Mouse (Mus musculus): ENCODE data around the gene Ctdspl2.
"Not testable (repeated sequence)": the region's sequence is repeated elsewhere in the genome, so short reads cannot be mapped to it uniquely, and the experiment has no call there.

Ctdspl2 gene

DNA sequence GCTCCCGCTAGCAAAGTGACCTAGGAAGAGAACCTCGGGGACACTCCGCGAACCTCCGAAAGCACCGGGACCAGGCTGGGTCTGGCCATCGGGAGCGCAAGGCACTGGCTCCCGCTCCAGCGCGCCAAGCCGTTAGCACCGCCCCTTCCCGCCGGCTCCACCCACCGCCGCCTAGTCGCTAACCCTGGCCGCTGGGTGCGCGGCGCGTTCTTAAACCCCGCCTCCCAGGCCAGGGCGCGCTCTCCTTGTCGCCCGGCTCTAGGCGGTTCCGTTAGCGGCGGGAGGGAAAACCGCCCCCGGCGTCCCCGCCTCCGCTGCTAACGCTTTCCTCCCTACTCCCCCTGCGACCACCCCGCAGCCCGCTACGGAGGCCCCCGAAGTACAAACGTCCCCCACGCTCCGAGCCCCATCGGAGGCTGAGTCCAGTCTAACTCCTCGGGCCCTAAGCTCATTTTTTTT, at the start of gene Ctdspl2, which contains the start of gene Mageb3:
TSS of gene Ctdspl2 (plus strand) at position 237 of the 459 bp plus-strand sequence.
TSS of gene Mageb3 (minus strand) at position 328 of the 459 bp plus-strand sequence.
- peak; percentile 90 for DNase-seq (ENCODE audit: low read depth, low spot score)

DNA sequence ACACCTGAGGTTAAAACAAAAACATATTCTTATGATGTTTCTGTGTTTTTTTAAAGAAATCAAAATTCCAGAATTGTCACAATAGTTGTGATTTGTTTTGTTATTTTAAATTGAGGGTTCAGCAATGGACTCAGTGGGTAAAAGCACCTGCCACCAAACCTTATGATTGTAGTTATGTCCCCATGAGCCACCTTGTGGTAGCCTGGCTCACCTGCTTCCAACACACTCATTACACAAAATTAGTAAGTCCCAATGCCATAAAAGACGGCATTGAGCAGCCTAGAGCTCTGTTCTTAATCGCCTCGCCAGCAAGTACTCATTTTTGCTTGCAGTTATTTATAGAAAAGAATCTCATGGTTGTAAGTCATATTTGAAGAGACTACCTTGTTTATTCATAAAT, 45.8 kb upstream of the Ctdspl2 start:
- DNase-seq (ENCODE audit: low read depth, low spot score), result no peak

DNA sequence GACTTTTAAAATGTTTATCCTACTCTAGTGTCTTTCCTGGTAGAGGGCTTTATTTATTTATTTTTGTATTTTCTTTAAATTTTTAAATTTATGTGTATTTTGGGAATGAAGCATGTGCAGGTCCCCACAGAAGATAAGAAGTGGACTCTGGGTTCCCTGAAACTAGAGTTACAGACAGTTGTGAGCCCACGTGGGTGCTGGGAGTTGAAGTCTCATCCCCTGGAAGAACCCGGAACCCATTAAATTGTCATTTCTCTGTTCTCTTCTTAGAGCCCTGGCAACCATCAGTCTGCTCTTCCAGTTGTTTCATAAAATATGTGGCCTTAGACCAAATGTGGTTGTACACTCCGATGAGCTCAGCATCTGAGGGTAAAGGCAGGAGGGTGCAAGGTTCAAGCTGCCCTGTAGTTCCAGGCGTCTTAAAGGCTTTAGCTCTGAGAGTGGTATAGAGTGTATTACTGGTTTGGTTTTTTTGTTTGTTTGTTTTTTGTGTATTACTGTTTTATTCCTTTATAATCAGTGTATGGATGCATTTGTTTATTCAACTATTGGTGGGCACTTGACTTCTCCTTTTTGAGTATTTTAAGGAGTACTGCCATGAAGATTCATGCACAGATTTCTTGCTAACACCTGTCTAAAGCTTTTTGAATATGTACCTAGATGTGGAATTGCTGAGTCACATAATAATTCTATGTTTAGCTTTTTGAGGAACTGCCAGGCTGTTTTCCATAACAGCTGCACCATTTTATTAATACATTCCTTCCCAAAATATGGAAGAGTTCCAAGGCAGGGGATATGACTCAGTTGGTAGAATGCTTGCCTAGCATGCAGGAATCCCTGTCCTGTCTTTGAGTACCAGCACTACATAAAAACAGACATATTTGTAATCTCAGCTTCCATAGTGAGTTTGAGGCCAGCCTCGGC, 39.5 kb upstream of the Ctdspl2 start:
- no peak for DNase-seq (ENCODE audit: low read depth, low spot score)

DNA sequence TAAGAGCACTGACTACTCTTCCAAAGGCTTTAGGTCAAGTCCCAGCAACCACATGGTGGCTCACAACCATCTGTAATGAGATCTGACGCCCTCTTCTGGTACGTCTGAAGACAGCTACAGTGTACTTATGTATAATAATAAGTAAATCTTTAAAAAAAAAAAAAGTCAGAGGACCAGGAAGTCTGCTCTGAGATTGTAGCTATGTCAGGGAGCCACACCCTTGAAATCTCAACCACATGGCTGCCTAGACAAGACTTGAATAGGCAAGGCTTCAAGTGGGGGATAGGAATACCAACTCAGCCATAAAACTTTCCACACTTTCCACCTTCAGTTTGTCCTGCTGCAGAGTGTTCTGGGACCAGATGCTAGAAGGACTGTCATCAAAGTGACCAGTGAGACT, 18.2 kb upstream of the Ctdspl2 start:
- DNase-seq (ENCODE audit: low read depth, low spot score), result not testable (repeated sequence)

DNA sequence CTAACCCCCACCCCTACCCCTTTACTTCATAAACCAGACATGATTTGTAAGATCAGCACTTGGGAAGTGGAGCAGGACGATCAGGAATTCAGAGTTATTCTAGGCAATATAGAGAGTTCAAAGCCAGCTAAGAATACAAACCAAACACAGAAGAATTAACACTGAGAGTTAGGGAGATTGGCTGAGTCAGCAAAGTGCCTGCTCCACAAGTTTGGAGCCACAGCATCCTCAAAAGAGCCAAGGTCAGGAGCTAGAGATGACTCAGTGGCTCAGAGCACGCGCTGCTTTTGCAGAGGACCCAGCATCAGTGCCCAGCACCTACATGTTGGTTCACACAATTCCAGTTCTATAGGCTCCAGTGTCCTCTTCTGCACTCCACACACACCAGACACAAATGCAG, 12.4 kb upstream of the Ctdspl2 start:
- no peak for DNase-seq (ENCODE audit: low read depth, low spot score)

DNA sequence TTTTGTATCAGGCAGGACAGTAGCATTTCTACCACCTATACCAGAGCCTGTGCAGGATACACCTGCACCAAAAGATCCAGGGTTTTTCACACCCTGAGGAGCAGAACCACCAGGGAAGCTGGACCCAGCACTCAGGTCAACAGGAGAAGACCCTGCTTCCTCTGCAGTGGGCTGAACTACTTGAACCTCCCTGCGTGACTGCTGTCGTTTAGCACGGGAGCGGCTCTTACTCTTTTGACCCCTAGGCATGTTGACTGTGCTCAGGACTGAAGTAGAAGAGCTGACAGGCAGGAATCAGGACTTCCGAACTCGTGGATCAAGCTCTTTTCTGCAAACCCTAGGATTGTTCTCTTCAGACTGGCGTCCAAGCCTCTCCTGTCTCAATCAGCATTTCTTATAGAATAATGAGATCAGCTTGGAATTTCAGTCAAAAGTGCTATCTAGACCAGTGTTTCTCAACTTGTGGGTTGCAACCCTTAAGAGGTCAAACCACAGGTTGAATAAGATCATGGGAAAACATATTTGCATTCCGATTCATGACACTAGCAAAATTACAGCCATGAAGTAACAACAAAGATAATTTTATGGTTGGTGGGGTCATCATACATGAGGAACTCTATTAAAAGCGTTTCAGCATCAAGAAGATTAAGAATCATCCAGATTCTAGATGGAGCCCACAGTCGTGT, 687 bp upstream of the Ctdspl2 start:
- no peak for DNase-seq (ENCODE audit: low read depth, low spot score)

DNA sequence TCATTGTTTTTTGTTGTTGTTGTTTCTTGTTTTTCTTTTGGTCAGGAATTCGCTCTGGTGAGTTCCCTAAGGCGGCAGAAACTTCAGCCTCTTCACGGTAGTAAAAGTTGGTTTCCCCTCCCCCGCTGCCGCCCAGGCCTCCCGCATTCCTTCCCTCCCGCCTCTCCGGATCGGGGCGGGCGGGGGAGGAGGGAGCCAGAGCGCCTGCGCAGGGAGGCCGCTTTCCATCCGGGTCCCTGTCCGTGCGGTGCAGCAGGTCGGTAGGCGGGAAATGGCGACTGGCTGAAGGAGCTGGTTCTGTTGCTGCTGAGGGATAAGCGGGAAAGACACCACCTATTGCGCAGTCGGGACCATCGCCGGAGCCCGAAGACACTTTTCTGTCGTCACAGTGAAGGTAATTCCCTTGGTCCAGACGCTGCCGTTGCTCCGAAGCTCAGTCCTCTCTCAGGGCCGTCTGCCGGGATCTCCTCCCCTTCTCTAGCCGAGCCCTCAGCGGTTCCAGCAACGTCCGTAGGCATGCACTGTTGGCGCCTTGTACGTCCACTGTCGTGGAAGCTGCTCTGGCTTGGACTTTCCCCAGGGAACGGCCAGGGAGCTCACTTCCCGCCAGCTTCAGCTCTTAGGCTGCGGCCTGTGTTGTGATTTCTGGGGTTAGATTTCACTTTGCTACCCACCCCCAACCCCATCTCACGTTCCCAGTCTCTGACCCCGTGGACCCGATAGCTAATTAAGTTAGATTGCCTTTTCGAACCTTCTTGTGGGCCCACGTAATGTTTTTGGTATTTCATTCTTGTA, 620 bp downstream of the Ctdspl2 start:
- peak; percentile 81 for DNase-seq (ENCODE audit: low read depth, low spot score)

DNA sequence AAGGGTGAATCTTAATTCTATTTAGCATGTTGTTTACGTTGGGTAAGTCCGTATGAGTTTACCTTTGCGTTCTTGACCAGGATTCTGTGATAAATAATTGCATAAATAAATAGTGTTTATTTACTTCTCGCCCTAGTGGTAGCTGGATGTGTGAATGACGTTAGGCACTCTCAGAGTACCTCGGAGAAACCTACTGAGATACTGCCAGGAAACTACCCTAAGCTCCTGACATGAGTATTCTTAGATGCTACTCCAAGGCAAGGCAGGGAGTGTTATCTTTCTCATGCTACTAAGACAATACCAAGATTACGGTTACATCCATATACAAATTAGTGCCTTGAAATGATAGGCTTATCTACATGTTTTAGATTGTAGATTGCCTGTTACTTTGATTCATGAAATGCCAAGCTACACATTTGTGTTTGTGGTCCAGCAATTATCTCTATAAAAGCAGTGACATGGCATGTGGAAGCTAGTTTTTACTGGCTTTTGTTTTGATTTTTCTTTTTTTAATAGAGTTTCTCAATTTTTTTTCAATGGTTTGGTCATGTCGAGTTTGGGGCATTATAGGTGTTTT, 1.5 kb downstream of the Ctdspl2 start:
- DNase-seq (ENCODE audit: low read depth, low spot score), result no peak

DNA sequence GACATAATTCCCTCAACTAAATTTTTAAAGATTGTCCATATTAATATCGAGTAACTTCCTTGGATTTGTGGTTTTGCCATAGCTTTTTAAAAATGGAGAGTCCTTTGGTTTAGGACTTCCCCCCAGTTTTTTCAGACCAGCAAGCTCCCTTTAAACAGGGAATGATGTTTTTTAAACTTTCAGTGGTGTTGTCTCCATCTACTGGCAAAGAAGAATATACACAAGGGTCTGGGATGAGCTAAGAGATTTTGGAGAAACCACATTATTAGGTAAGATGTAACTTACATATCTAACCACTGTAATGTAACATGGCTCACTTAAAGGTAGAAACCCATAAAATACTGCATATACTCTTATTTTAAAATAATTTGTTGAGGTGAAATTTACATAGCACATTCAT, 39.9 kb downstream of the Ctdspl2 start:
- DNase-seq (ENCODE audit: low read depth, low spot score), result no peak

DNA sequence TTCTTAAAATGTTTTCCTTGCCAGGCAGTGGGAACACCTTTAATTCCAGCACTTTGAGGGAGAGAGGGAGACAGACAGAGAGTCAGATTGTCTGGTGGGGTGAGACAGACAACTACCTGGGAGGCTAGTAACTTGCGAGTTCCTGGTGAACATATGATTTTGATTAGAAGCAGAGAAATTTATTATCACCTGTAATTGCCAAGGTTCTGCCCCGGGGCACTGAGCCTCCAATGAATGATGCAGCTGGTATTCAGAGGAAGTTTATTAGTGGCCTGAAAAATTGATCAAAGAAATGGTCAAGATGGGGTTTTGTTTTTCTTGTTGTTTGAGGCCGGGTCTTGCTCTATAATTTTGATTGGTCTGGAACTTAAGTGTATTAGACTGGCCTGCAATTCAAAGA, 53.0 kb downstream of the Ctdspl2 start:
- DNase-seq (ENCODE audit: low read depth, low spot score), result no peak

DNA sequence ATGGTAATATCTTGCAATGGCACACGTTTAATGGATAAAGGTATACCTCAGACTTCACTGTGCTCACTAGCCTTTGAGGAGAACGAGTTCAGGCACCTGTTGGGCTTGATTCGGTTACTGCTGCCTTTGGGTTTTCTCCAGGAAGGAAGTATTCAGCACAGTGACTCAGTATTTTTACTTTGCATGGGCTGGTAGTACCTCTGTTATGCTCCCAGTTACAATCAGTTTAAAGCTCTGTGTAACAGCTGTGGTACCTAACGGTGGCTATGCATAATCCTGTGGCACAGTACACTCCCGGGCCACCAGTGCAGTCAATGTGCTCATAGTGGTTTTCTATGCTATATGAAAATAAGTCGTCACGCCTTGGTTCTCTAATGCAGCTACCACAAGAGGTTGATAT, 55.6 kb downstream of the Ctdspl2 start:
- no peak for DNase-seq (ENCODE audit: low read depth, low spot score)

DNA sequence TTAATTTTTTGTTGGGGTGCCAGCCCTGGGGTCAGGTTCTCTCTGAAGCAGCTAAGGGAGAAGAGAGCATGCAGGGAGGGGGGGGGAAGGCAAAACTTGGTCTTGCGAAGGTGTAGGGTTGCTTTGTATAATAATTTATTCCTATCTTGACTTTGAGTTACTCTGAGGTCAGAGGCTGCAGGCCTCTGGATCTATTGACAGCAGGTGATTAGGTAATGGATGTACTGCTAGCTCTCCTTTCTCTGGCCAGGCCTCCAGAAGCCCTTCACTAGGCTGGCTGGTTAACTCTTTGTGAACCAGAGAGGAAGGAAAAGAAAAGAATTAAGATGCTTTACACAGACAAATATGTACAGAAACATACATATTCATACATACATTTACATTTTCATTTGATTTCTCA, 62.9 kb downstream of the Ctdspl2 start:
- no peak for DNase-seq (ENCODE audit: low read depth, low spot score)

DNA sequence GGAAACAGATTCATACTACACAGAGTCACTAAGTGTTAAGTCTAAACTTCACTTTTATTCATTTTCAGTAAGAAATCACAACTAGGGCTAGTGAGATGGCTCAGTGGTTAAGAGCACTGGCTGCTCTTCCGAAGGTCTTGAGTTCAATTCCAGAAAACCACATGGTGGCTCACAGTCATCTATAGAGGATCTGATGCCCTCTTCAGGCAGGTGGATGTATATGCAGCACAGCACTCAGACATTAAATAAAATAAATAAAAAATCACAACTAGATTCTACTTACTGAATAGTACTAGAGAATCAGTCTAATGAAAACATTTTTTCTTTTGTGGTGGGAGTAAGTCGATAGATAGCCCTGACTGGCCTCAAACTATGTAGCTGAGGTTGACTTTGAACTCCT, 66.5 kb downstream of the Ctdspl2 start:
- no peak for DNase-seq (ENCODE audit: low read depth, low spot score)

DNA sequence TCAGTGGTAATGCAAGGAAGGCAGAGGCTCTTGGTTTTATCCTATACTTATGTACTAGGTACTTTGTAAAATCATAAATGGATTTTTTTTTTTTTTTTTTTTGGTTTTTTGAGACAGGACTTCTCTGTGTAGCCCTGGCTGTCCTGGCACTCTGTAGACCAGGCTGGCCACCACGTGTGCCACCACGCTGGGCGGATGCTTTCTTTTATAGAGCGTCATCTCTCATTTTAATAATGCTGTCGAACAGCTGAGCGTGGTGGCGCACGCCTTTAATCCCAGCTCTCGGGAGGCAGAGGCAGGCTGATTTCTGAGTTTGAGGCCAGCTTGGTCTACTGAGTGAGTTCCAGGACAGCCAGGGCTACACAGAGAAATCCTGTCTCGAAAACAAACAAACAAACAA, 71.3 kb downstream of the Ctdspl2 start:
- DNase-seq (ENCODE audit: low read depth, low spot score), result not testable (repeated sequence)

DNA sequence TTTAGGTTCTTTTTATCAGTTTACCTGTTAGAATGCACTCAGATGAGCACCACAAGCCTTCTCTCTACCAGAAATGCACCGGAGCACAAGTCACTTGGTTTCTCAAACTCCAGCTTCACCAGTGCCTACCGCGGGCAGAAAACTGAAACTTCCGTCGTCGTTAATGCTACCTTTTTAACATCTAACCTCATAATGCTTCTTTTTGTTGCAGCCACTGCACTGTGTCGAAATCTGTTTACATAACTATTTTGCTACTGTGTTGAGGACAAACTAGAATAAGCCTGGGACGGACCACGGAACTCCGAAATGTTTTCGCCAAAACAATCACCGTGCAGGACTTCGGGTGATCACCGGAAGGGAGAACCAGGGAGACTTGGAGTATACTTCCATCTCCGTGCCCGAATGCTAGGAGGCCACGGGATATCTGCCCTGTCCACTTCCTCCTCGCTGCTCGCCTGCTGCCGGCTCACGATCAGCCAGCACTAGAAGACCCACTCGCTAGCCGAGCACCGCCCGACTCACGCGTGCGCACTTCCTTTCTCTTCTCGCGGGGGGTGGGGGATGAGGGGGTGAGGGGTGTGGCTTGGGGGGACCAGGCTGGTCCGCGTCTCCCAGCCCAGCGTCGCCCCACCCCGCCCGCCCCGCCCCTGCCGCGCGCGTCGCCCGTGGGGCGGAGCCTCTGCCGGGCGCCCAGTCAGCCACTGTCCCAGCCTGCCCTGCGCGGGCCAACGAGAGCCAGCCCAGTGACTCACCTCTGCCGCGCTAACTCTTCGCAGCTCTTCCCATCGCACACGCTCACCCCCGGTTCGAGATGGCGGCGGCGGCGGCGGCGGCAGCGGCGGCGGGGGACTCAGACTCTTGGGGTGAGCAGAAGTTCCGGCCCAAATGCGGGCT, 72.3 kb downstream of the Ctdspl2 start, which contains the start of gene Eif3j1:
TSS of gene Eif3j1 (plus strand) at position 685 of the 894 bp plus-strand sequence.
- DNase-seq (ENCODE audit: low read depth, low spot score), result peak; percentile 57

DNA sequence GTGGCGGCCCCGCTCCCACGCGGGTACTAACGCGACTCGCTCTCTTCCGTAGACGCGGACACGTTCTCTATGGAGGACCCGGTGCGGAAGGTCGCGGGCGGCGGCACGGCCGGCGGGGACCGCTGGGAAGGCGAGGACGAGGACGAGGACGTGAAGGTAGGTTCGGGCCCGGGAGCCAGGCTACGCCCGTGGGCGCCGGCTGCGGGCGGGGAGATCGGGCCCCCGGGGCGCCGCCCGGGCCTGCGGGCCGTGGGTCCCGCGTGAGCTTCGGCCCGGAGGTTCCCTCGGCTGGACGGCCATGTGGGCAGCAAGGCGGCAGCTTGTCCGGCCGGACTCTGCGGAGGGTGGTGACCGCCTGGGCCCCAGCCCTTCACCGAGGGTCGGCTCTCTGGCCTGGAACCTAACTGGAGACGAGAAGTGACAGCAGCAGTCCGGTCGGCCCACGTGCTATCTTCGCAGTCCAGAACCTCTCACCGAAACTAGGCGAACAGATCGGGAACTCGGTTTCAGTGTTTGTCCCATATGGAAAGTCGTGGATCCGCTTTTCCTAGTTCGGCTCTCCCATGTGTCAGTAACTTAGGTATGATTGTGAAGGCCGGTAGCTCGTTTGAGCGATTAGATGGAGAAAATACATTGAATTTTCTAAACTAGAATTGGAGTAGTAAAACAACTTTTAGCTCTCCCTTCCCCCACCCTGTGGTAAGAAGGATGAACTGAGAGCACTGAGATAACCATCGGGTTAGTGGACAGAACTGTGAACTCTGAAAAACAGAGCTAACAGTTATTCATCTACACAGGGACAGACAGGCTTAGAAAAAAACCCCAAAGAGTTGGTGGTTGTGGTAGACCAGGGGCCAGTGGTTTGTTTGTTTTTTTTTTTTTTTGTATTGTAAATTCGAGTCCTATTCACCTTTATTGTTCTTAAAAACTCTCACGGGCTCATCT, 73.2 kb downstream of the Ctdspl2 start:
- DNase-seq (ENCODE audit: low read depth, low spot score), result no peak

DNA sequence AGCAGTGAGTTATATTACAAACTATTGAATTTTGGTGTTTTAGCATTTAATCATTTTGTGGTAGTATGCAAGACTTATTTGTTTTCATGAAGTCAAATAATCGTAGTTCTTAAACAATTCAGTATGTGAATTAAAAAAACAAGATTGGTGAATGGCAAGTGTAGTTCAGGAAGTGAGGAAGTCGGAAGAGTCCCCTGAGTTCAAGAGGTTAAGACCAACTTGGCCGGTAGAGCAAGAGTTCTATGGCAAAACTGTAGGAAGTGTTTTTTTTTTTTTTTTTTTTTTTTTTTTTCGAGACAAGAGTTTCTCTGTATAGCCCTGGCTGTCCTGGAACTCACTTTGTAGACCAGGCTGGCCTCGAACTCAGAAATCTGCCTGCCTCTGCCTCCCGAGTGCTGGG, 76.2 kb downstream of the Ctdspl2 start:
- DNase-seq (ENCODE audit: low read depth, low spot score), result no peak

DNA sequence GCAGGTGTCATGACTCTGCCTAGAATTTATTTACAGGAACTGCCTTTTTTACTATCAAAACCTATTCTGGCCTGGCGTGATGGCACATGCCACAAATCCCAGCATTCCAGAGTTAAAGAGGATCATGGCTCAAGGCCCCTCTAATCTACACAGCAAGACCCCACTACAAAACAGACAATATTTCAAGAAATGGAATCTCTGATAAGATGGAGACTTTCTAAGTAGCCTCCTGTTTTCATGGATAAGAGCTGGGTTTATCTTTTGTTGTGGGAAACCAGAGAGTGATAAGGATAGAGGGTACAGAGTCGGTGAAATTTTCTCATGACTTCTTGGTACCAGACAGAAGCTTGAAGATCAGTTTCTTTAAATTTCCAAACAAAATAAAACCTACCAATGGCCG, 80.3 kb downstream of the Ctdspl2 start:
- DNase-seq (ENCODE audit: low read depth, low spot score), result no peak

DNA sequence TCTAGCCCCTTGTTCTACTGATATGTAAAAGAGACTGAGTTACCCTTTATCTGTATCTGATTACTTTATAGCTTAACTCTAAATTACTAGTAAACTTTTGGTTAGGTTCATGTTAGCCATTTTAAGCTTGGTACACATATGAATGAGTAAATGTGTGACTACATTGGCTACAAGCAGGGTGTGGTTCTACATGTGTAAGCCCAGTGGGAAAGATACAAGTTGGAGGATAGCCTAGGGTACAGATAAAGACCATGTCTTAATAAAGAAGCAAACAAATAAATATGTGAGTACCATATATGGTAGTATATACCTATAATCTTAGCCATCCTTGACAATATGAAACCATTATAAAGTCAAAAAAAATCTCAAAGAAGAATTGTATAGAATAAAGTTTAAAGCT, 88.1 kb downstream of the Ctdspl2 start:
- DNase-seq (ENCODE audit: low read depth, low spot score), result no peak
